Mouse (Mus musculus) cerebellum, adult 18-20 months (tissue): ENCODE measurements at regions not wholly inside any gene's neighbourhood (a gene's known extent, or its start where the extent isn't known, plus 50 kb on each side); places are given as distances from the start of the nearest gene placed in this dataset.

ENCODE experiments used
- DNase-seq, 2 experiments: peaks; one replicate each; pipeline ENCODE4 v3.0.0; 2021

DNA sequence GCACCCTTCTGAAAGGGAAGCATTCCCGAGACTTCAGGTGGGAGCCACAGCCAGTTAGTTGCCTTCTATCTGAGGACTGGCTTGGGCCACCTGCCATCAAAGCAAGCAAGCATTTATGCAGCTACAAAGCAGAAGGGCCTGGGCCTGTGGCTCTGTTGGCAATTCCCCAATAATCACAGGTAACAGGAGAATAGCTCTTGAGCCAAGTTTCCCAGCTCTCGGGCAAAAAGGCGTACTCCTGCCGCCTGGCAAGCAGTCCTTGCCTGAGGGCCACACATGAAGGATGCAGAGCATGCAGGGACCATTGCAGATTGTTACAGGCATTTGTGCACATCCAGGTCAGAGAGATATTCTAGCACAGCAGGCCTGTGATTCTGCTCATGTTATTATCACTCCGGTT lies 53.2 kb upstream of the Unc5a start:
- peak; percentile 65 to 79 for DNase-seq
